Mouse (Mus musculus): ENCODE measurements around the gene Tmem240. TPM values are rescaled to one million over a fixed set of nuclear protein-coding genes. Genes with fewer than 3 reads are reported as not detected.
"Not testable (repeated sequence)": the region's sequence is repeated elsewhere in the genome, so short reads cannot be mapped to it uniquely, and the experiment has no call there.

Tmem240 gene
- total and polyA plus RNA-seq, 2 experiments from 2014 or later = 23.8 to 43.4 TPM

DNA sequence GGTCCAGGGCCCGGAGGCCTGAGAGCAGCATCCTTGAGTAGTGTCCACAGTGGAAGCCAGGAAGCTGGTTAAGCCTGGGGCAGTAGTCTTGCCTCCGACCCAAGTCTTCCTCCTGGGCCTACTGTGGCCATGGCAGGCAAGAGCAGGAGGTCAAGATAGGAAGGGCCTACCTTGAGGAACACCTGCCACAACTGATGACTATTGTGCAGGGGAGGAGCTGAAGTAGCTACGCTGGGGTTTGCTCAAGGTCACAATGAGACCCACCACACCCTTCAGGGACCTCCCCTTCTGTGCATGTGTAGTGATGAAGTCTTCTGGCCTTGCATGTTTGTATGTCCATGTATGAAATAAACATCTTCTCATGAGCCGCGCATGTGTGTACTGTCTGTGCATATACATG, 1.2 kb downstream of the Tmem240 start:
- ATAC-seq = no peak
- H3K9ac ChIP-seq = peak overlapping the region; percentile 98
- DNase-seq = peak; percentile 5
- H3K4me2 ChIP-seq (ENCODE audit: low read depth) = peak overlapping the region; percentile 67
- H3K9me3 ChIP-seq (ENCODE audit: low read length) = no peaks in the 10 kb centered on the region
- H3K36me3 ChIP-seq (ENCODE audit: insufficient read depth) = peaks cover 40% of the 10 kb centered on the region
- peaks cover 17% of the 10 kb centered on the region; the same call in 1 of the 2 replicates for H3K4me1 ChIP-seq (ENCODE audit: insufficient read depth)
- peak overlapping the region; percentile 96 for H3K4me3 ChIP-seq (ENCODE audit: low read depth, low read length)
- no peaks in the 10 kb centered on the region for H3K27me3 ChIP-seq (ENCODE audit: insufficient read depth, low read length)
- 62% methylated on average over 5 of the region's 5 CpGs for WGBS
- no peak for TF ChIP-seq CTCF (IDR thresholded peaks at IDR 0.05; ENCODE audit: low read depth)
- H3K27ac ChIP-seq (ENCODE audit: low read depth, low read length) = peak overlapping the region; percentile 95; the same call in 1 of the 2 replicates

DNA sequence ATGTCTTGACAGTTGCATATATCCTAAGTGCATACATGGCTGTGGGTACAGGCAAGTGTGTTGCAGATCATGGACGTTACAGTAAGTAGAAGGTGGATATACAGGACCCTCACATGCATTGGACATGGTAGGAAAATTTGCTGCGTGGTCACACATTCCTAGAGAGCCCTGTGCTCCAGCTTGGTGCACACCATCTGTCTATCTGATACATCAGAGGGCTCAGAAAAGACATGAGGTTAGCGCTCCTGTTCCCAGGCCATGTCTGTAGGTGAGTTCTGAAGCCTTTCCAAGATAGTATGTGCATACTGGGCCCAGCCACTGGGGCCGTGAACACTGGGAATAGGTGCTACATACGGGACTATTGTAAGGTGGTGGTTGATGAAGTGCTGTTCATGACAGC, 1.8 kb downstream of the Tmem240 start:
- H3K9ac ChIP-seq = peak overlapping the region; percentile 98; the same call in 1 of the 2 replicates
- peaks cover 17% of the 10 kb centered on the region; the same call in 1 of the 2 replicates for H3K4me1 ChIP-seq (ENCODE audit: insufficient read depth)

GRCm38 (mm10) chr4:155738262-155738661, 3.7 kb downstream of the Tmem240 start:
- no peaks in the 10 kb centered on the region for H3K27me3 ChIP-seq (ENCODE audit: insufficient read depth, low read length)

More for the DNA sequence above, 1.8 kb downstream of the Tmem240 start:
- TF ChIP-seq CTCF (IDR thresholded peaks at IDR 0.05; ENCODE audit: low read depth) = no peak
- 89% methylated on average over 5 of the region's 5 CpGs for WGBS
- ATAC-seq (no peak), DNase-seq (no peak)
- H3K27me3 ChIP-seq (ENCODE audit: insufficient read depth, low read length) = no peaks in the 10 kb centered on the region
- no peak overlapping the region for H3K27ac ChIP-seq (ENCODE audit: low read depth, low read length)
- no peak overlapping the region for H3K4me3 ChIP-seq (ENCODE audit: low read depth, low read length)
- no peaks in the 10 kb centered on the region for H3K9me3 ChIP-seq (ENCODE audit: low read length)
- peaks cover 47% of the 10 kb centered on the region for H3K36me3 ChIP-seq (ENCODE audit: insufficient read depth)
- peak overlapping the region; percentile 67 for H3K4me2 ChIP-seq (ENCODE audit: low read depth)

GRCm38 (mm10) chr4:155739152-155739551, 4.6 kb downstream of the Tmem240 start:
- H3K27me3 ChIP-seq (ENCODE audit: insufficient read depth, low read length) = no peaks in the 10 kb centered on the region
- H3K9ac ChIP-seq = no peak overlapping the region
- H3K4me3 ChIP-seq (ENCODE audit: low read depth, low read length) = no peak overlapping the region
- H3K9me3 ChIP-seq (ENCODE audit: low read length) = no peaks in the 10 kb centered on the region
- H3K36me3 ChIP-seq (ENCODE audit: insufficient read depth) = peaks cover 66% of the 10 kb centered on the region
- DNase-seq = no peak
- TF ChIP-seq CTCF (IDR thresholded peaks at IDR 0.05; ENCODE audit: low read depth) = no peak
- H3K4me1 ChIP-seq (ENCODE audit: insufficient read depth) = peaks cover 14% of the 10 kb centered on the region; the same call in 1 of the 2 replicates
- ATAC-seq = no peak
- H3K27ac ChIP-seq (ENCODE audit: low read depth, low read length) = no peak overlapping the region
- WGBS = 86% methylated on average over 6 of the region's 6 CpGs
- H3K4me2 ChIP-seq (ENCODE audit: low read depth) = no peak overlapping the region

More at GRCm38 (mm10) chr4:155738262-155738661, 3.7 kb downstream of the Tmem240 start:
- WGBS = 72% methylated on average over 8 of the region's 8 CpGs
- DNase-seq (no peak), ATAC-seq (no peak)
- H3K4me2 ChIP-seq (ENCODE audit: low read depth) = no peak overlapping the region
- no peak overlapping the region for H3K4me3 ChIP-seq (ENCODE audit: low read depth, low read length)
- H3K27ac ChIP-seq (ENCODE audit: low read depth, low read length) = no peak overlapping the region
- peaks cover 17% of the 10 kb centered on the region; the same call in 1 of the 2 replicates for H3K4me1 ChIP-seq (ENCODE audit: insufficient read depth)
- H3K9ac ChIP-seq = no peak overlapping the region
- H3K9me3 ChIP-seq (ENCODE audit: low read length) = no peaks in the 10 kb centered on the region
- H3K36me3 ChIP-seq (ENCODE audit: insufficient read depth) = peaks cover 59% of the 10 kb centered on the region
- no peak for TF ChIP-seq CTCF (IDR thresholded peaks at IDR 0.05; ENCODE audit: low read depth)

GRCm38 (mm10) chr4:155739741-155740636, 5.4 kb downstream of the Tmem240 start:
- Histone ChIP-seq H3K27ac (ENCODE audit: low read depth, low read length) (no peak overlapping the region), H3K9me3 (ENCODE audit: low read length) (no peaks in the 10 kb centered on the region), H3K9ac (no peak overlapping the region), H3K27me3 (ENCODE audit: insufficient read depth, low read length) (no peaks in the 10 kb centered on the region), H3K36me3 (ENCODE audit: insufficient read depth) (peaks cover 74% of the 10 kb centered on the region), H3K4me2 (ENCODE audit: low read depth) (no peak overlapping the region), H3K4me3 (ENCODE audit: low read depth, low read length) (no peak overlapping the region), H3K4me1 (ENCODE audit: insufficient read depth) (peaks cover 14% of the 10 kb centered on the region; the same call in 1 of the 2 replicates)
- no peak for TF ChIP-seq CTCF (IDR thresholded peaks at IDR 0.05; ENCODE audit: low read depth)
- no peak for ATAC-seq
- no peak for DNase-seq
- 68% methylated on average over 37 of the region's 37 CpGs for WGBS

DNA sequence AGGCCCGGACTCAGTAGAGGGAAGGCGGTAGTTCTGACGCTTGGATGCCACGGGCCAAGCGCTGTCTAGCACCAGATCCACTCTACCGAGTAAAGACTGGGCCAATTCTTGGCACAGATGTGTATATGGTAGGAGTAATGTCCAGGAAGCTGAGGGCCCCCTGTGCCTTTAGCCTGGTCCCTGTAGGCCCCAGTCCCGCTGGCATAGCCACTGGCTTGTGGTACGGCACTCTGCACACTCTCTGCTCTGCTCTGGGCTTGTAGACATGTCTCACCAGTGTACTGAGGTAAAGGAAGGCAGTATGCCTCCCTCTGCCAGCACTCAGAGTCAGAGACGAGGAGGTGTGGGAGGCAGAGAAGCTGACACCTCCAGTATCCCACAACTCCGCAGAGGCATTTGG, 6.1 kb downstream of the Tmem240 start:
- not testable (repeated sequence) for DNase-seq; H3K4me2 ChIP-seq (ENCODE audit: low read depth); H3K4me3 ChIP-seq (ENCODE audit: low read depth, low read length); H3K27ac ChIP-seq (ENCODE audit: low read depth, low read length); H3K27me3 ChIP-seq (ENCODE audit: insufficient read depth, low read length); H3K9me3 ChIP-seq (ENCODE audit: low read length); H3K9ac ChIP-seq; ATAC-seq; H3K4me1 ChIP-seq (ENCODE audit: insufficient read depth)
- 87% methylated on average over 10 of the region's 10 CpGs for WGBS
- H3K36me3 ChIP-seq (ENCODE audit: insufficient read depth) = peaks cover 81% of the 10 kb centered on the region

GRCm38 (mm10) chr4:155742684-155743083, 8.1 kb downstream of the Tmem240 start:
- Histone ChIP-seq H3K9ac (no peak overlapping the region), H3K9me3 (ENCODE audit: low read length) (no peaks in the 10 kb centered on the region), H3K4me2 (ENCODE audit: low read depth) (no peak overlapping the region), H3K36me3 (ENCODE audit: insufficient read depth) (peaks cover 84% of the 10 kb centered on the region), H3K4me3 (ENCODE audit: low read depth, low read length) (no peak overlapping the region), H3K27ac (ENCODE audit: low read depth, low read length) (no peak overlapping the region), H3K27me3 (ENCODE audit: insufficient read depth, low read length) (no peaks in the 10 kb centered on the region), H3K4me1 (ENCODE audit: insufficient read depth) (no peaks in the 10 kb centered on the region)
- DNase-seq (no peak), ATAC-seq (no peak)
- WGBS = 96% methylated on average over 5 of the region's 5 CpGs
- no peak for TF ChIP-seq CTCF (IDR thresholded peaks at IDR 0.05; ENCODE audit: low read depth)

All from forebrain, postnatal 0 days (tissue).